9 mouse cellular contexts compared by ENCODE assay signal in the genomic region with DNA sequence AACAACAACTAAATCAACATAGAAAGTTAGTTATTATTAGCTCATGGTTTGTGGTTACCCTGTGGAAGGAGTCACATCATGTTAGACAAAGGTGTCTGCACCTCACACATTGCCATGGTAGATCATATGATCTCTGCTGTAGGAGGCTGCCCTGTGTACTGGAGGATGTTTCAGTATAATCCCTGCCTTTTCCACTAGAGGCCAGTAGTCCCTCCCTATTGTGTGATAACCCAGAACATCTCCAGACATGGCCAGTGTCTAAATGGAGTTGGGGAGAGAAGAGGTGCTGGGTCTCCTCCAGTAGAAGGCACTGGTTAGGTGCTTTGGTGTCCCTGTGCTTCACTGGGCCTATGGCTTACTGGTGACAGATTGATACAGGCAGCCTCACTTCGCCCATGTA.
DNase-seq lines count a peak whose midpoint lies in the region; ATAC-seq and TF ChIP-seq lines count a peak whose summit lies in the region.
"Had no signal": no experiment of that assay in that cellular context is flagged by ENCODE, and none has a peak within 500 bp of the region (broad histone marks: within the 10 kb centered on the region; RNA-seq: fewer than 3 reads in every experiment).

No protein-coding gene starts in this region.

- H3K4me3 ChIP-seq in forebrain, embryonic 11.5 days (ENCODE audit: low read depth, low read length): no peak overlapping the region
- no peak overlapping the region for H3K4me3 ChIP-seq in forebrain, embryonic 10.5 days
- H3K4me3 ChIP-seq in liver, embryonic 14.5 days (ENCODE audit: insufficient read depth in 1 of 2, low read depth in 2 of 2, low read length in 2 of 2): no peak overlapping the region
- H3K4me3 ChIP-seq in embryonic facial prominence, embryonic 15.5 days (replicated peaks): no peak overlapping the region
- H3K4me3 ChIP-seq in midbrain, embryonic 15.5 days: no peak overlapping the region
- no peak overlapping the region for H3K4me3 ChIP-seq in heart, embryonic 11.5 days (ENCODE audit: low read depth, low read length)
- H3K4me3 ChIP-seq: limb, embryonic 13.5 days had no signal

- no peak overlapping the region for H3K4me2 ChIP-seq in forebrain, embryonic 11.5 days (ENCODE audit: low read depth, low read length, severe bottlenecking)
- H3K4me2 ChIP-seq in liver, embryonic 14.5 days (ENCODE audit: low read depth): no peak overlapping the region
- no peak overlapping the region for H3K4me2 ChIP-seq in embryonic facial prominence, embryonic 15.5 days (replicated peaks)
- no peak overlapping the region for H3K4me2 ChIP-seq in midbrain, embryonic 15.5 days
- no peak overlapping the region for H3K4me2 ChIP-seq in heart, embryonic 11.5 days
- H3K4me2 ChIP-seq: limb, embryonic 13.5 days had no signal

- no peak overlapping the region for H3K27ac ChIP-seq in forebrain, embryonic 11.5 days (ENCODE audit: low read depth, low read length)
- no peak overlapping the region for H3K27ac ChIP-seq in forebrain, embryonic 10.5 days
- no peak overlapping the region for H3K27ac ChIP-seq in liver, embryonic 14.5 days
- no peak overlapping the region for H3K27ac ChIP-seq in embryonic facial prominence, embryonic 15.5 days (replicated peaks)
- H3K27ac ChIP-seq in midbrain, embryonic 15.5 days: no peak overlapping the region
- H3K27ac ChIP-seq in heart, embryonic 11.5 days (ENCODE audit: low read depth, low read length): no peak overlapping the region
- H3K27ac ChIP-seq: limb, embryonic 13.5 days had no signal

- TF ChIP-seq EP300 in liver, embryonic 14.5 days (IDR thresholded peaks at IDR 0.05; ENCODE audit: low read depth): no peak

- no peaks in the 10 kb centered on the region for H3K27me3 ChIP-seq in forebrain, embryonic 11.5 days (ENCODE audit: control insufficient read depth, insufficient read depth, low read length)
- no peaks in the 10 kb centered on the region for H3K27me3 ChIP-seq in forebrain, embryonic 10.5 days (ENCODE audit: poor library complexity, severe bottlenecking)
- no peaks in the 10 kb centered on the region for H3K27me3 ChIP-seq in liver, embryonic 14.5 days (ENCODE audit: control insufficient read depth, insufficient read depth, low read length)
- no peaks in the 10 kb centered on the region for H3K27me3 ChIP-seq in embryonic facial prominence, embryonic 15.5 days
- no peaks in the 10 kb centered on the region for H3K27me3 ChIP-seq in midbrain, embryonic 15.5 days (replicated peaks)
- no peaks in the 10 kb centered on the region for H3K27me3 ChIP-seq in heart, embryonic 11.5 days (ENCODE audit: control insufficient read depth, insufficient read depth, low read length)
- H3K27me3 ChIP-seq: limb, embryonic 13.5 days had no signal

- no peaks in the 10 kb centered on the region for H3K36me3 ChIP-seq in forebrain, embryonic 11.5 days (ENCODE audit: control insufficient read depth, insufficient read depth, low read length)
- no peaks in the 10 kb centered on the region for H3K36me3 ChIP-seq in forebrain, embryonic 10.5 days (replicated peaks)
- no peaks in the 10 kb centered on the region for H3K36me3 ChIP-seq in liver, embryonic 14.5 days (replicated peaks; ENCODE audit: control insufficient read depth, insufficient read depth, low read depth)
- H3K36me3 ChIP-seq in embryonic facial prominence, embryonic 15.5 days: no peaks in the 10 kb centered on the region
- no peaks in the 10 kb centered on the region for H3K36me3 ChIP-seq in midbrain, embryonic 15.5 days (replicated peaks)
- no peaks in the 10 kb centered on the region for H3K36me3 ChIP-seq in heart, embryonic 11.5 days (ENCODE audit: control insufficient read depth, insufficient read depth, low read length)
- H3K36me3 ChIP-seq: limb, embryonic 13.5 days had no signal

- WGBS in forebrain, embryonic 11.5 days: 89% methylated on average over 1 of the region's 1 CpGs
- 85% methylated on average over 1 of the region's 1 CpGs for WGBS in forebrain, embryonic 10.5 days
- 66% methylated on average over 1 of the region's 1 CpGs for WGBS in liver, embryonic 14.5 days (ENCODE audit: insufficient replicate concordance)
- 96% methylated on average over 1 of the region's 1 CpGs for whole genome bisulfite sequencing in embryonic facial prominence, embryonic 15.5 days
- WGBS in midbrain, embryonic 15.5 days: 96% methylated on average over 1 of the region's 1 CpGs
- WGBS in heart, embryonic 11.5 days (ENCODE audit: insufficient replicate concordance): 91% methylated on average over 1 of the region's 1 CpGs

- peak; percentile 46 for TF ChIP-seq CTCF in liver, embryonic 14.5 days (IDR thresholded peaks at IDR 0.05; ENCODE audit: low read depth)

- DNase-seq in forebrain, embryonic 11.5 days (ENCODE audit: low spot score): no peak
- no peak for DNase-seq in forebrain, embryonic 10.5 days (ENCODE audit: extremely low spot score, low spot score)
- DNase-seq in liver, embryonic 14.5 days (ENCODE audit: low read depth in 3 of 3, low spot score in 3 of 3): no peak
- no peak for DNase-seq in liver
- DNase-seq in spleen, adult 12 weeks (ENCODE audit: low spot score): no peak

- peak; percentile 53 for ATAC-seq in forebrain, embryonic 11.5 days (replicated peaks; ENCODE audit: low FRiP score)
- peak; percentile 21; the same call in 1 of the 2 replicates for ATAC-seq in liver, embryonic 14.5 days (ENCODE audit: insufficient read depth)
- ATAC-seq in embryonic facial prominence, embryonic 15.5 days (ENCODE audit: insufficient number of reproducible peaks, low FRiP score, low TSS enrichment, low read depth): peak; percentile 43; the same call in 1 of the 2 replicates
- peak; percentile 79; the same call in 1 of the 2 replicates for ATAC-seq in midbrain, embryonic 15.5 days (replicated peaks)
- ATAC-seq in heart, embryonic 11.5 days (replicated peaks; ENCODE audit: insufficient number of reproducible peaks, low FRiP score, low TSS enrichment): no peak

- H3K4me1 ChIP-seq in forebrain, embryonic 11.5 days (replicated peaks; ENCODE audit: control insufficient read depth, insufficient read depth, low read length): 0 out of 2 replicates have a peak, but pooled peaks cover 3% of the 10 kb centered on the region
- H3K4me1 ChIP-seq in forebrain, embryonic 10.5 days: peaks cover 10% of the 10 kb centered on the region
- no peaks in the 10 kb centered on the region; a peak in 1 of 4 replicates for H3K4me1 ChIP-seq in liver, embryonic 14.5 days (replicated peaks; ENCODE audit: control insufficient read depth in 2 of 2, insufficient read depth in 2 of 2, low read length in 1 of 2)
- H3K4me1 ChIP-seq in embryonic facial prominence, embryonic 15.5 days: peaks cover 8% of the 10 kb centered on the region
- no peaks in the 10 kb centered on the region for H3K4me1 ChIP-seq in midbrain, embryonic 15.5 days
- H3K4me1 ChIP-seq in heart, embryonic 11.5 days (ENCODE audit: control insufficient read depth, insufficient read depth, low read length): no peaks in the 10 kb centered on the region
- H3K4me1 ChIP-seq: limb, embryonic 13.5 days had no signal

- H3K9me3 ChIP-seq in forebrain, embryonic 11.5 days (ENCODE audit: control insufficient read depth, low read length): no peaks in the 10 kb centered on the region
- H3K9me3 ChIP-seq in forebrain, embryonic 10.5 days: no peaks in the 10 kb centered on the region
- H3K9me3 ChIP-seq in liver, embryonic 14.5 days (ENCODE audit: control insufficient read depth, low read length): no peaks in the 10 kb centered on the region
- H3K9me3 ChIP-seq in embryonic facial prominence, embryonic 15.5 days (replicated peaks): no peaks in the 10 kb centered on the region
- no peaks in the 10 kb centered on the region for H3K9me3 ChIP-seq in midbrain, embryonic 15.5 days
- H3K9me3 ChIP-seq in heart, embryonic 11.5 days (replicated peaks; ENCODE audit: control insufficient read depth, low read length): no peaks in the 10 kb centered on the region
- H3K9me3 ChIP-seq: limb, embryonic 13.5 days had no signal

- H3K9ac ChIP-seq in forebrain, embryonic 11.5 days (ENCODE audit: low read length): no peak overlapping the region
- no peak overlapping the region for H3K9ac ChIP-seq in liver, embryonic 14.5 days (replicated peaks)
- no peak overlapping the region for H3K9ac ChIP-seq in embryonic facial prominence, embryonic 15.5 days
- no peak overlapping the region for H3K9ac ChIP-seq in midbrain, embryonic 15.5 days
- H3K9ac ChIP-seq in heart, embryonic 11.5 days (ENCODE audit: low read depth, low read length): no peak overlapping the region
- H3K9ac ChIP-seq: limb, embryonic 13.5 days had no signal
